Mouse (Mus musculus) spleen, adult 12 weeks (tissue): Measurements from ENCODE around the gene B3gnt3.
A peak's percentile ranks its signal among the peaks of the same experiment; 100 is the strongest.
"Not testable (repeated sequence)": the region's sequence is repeated elsewhere in the genome, so short reads cannot be mapped to it uniquely, and the experiment has no call there.

Experiments used
- DNase-seq: peaks from one replicate; pipeline ENCODE4 v3.0.0; 2022; ENCODE audit warnings: low spot score

B3gnt3 gene

GRCm38 (mm10) chr8:71711574-71711973 lies 10.0 kb upstream of the B3gnt3 start:
- no peak for DNase-seq

DNA sequence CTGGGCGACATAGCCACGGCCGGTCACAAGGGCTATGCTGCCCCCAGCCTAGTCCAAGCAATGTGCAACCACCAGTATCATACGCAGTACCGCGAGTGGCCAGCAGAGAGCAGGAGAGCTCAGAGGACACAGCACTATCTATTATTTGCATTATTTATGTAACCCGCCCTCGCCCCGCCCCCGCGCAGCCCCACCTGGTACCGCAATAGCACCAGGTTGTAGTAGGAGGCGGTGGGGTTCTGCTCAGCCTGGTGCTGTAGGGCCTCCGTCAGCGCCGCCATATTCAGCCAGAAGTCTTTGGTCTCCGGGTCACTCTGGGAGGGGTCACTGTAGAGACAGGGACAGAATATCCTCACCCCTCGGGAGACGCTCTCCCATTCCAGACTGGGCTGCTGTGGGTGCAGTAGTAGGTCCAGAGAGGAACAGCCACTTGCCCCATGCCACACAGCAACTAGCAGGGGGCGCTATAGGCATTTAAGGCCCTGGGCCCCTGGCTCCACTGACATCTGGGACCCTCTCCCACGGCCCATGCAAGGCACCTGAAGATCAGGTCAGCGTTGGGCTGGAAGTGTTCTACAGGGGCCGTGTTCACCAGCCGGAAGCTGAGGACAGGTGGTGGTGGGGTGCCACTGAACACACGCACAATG lies 8.3 kb upstream of the B3gnt3 start:
- DNase-seq: peak; percentile 72

GRCm38 (mm10) chr8:71709134-71709799 lies 7.7 kb upstream of the B3gnt3 start:
- DNase-seq: no peak

GRCm38 (mm10) chr8:71707874-71708273 lies 6.3 kb upstream of the B3gnt3 start:
- DNase-seq: peak; percentile 65

- DNase-seq: not testable (repeated sequence)
Observed at GRCm38 (mm10) chr8:71703400-71703799, 1.8 kb upstream of the B3gnt3 start.

- peak; percentile 56 for DNase-seq
Observed at GRCm38 (mm10) chr8:71702923-71703322, 1.3 kb upstream of the B3gnt3 start.

DNA sequence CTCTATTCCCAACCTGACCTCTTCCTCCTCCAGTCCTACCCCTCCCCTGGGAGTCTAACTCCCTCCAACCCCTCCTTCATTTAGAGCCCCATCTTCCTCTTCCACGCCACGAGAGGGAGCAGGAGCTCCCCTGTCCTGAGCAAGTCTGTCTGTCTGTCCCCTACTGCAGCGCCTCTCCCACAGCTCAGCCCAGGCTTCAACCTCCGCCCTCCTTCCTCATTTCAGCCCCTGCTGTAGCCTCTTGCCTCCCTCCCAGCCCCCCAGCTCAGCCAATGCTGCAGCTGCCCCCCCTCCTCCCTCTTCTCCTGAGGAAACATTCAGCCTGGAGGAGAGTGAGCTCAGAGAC lies 471 bp upstream of the B3gnt3 start:
- no peak for DNase-seq

GRCm38 (mm10) chr8:71700493-71701269 lies 908 bp downstream of the B3gnt3 start:
- no peak for DNase-seq

DNA sequence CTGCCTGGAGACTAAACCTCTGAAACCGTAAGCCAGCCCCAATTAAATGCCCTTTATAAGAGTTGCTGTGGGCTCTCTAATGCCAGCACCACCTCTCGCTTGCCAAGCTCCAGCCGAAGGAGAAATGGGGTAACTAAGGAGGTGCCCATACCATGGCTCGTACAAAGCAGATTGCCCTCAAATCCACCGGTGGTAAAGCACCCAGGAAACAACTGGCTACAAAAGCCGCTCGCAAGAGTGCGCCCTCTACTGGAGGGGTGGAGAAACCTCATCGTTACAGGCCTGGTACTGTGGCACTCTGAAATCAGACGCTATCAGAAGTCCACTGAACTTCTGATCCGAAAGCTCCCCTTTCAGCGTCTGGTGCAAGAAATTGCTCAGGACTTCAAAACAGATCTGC lies 6.1 kb downstream of the B3gnt3 start:
- DNase-seq: not testable (repeated sequence)

DNA sequence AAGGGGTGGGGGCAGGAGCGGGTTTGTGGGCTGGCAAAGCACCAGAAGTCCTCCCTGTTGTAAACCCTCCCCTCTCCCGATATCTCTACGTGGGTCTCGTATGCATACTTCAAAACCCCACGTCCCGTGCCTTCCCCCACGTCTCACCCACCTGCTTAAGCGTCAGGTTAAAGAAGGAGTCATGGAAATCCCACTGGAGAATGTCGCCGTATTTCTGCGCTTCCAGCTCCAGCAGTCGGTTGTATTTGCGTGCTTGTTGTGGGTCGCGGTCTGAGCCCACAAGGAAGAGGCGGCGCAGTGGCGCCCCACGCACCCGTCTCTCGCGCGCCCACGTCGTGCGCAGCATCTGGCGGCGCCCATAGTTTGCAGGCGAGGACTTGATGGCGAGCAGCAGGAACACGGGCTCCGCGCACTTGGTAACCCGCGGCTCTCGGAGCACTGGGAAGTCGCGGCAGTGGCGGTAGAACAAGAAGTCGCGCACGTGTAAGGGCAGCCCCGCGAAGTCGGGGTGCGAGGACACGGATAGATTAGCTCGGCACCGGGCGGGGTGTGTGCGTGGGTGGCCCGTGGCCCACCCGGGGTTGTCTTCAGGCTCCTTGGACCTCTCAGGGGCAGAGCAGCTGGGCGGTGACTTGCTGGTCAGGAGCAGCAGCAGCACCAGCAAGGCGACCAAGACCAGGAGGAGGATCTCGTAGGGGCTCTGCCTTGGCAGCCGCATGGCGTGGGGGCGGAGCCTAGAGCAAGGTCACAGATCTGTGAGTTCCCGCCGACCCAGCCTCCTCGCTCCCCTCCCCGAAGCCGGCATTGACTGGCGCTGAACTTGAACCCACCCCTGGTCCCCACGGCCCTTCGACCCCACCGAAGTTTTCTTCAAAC lies 8.2 kb downstream of the B3gnt3 start:
- DNase-seq: no peak

DNA sequence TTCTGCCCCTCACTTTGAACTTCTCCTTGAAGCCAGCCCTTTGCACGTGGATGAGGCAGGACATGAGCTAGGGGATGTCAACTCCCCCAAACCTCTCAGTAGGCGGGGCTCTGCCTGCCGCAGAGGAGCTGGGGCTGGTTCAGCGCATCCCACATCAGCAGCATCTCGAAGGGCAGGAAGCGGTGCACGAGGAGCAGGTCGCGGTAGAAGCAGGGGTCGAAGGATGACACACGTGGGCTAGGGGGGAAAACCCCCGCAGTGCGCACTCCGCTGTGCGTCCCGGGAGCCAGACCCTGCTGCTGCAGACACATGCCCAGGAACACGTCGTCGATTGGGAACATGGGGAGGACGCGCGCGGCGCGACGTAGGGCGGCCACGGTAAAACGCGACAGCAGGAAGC lies 9.1 kb downstream of the B3gnt3 start:
- DNase-seq: no peak

DNA sequence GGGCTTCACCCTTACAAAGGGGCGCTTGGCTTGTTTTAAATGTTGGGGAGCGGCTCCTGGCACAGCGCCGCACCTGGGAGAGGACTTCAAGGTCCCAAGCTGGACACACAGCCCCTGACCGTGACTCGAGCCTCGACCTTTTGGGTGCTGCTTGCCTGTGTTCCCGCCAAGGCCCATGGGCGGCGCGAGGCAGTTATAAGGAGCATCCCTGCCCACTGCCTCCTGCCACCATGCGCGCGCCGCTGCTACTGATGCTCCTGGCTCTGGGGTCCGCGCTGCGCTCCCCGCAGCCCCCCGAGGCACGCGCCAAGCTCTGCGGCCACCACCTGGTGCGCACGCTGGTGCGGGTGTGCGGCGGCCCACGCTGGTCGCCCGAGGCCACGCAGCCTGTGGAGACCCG lies 12.6 kb downstream of the B3gnt3 start, which contains the start of gene Insl3:
Gene Insl3 (plus strand): TSS at position 187 of the 400 bp plus-strand sequence.
- no peak for DNase-seq

GRCm38 (mm10) chr8:71687616-71688015 lies 14.0 kb downstream of the B3gnt3 start:
- DNase-seq: no peak

GRCm38 (mm10) chr8:71686143-71686734 lies 15.3 kb downstream of the B3gnt3 start:
- DNase-seq: no peak

- DNase-seq: no peak
Observed at GRCm38 (mm10) chr8:71685573-71685972, 16.0 kb downstream of the B3gnt3 start.

DNA sequence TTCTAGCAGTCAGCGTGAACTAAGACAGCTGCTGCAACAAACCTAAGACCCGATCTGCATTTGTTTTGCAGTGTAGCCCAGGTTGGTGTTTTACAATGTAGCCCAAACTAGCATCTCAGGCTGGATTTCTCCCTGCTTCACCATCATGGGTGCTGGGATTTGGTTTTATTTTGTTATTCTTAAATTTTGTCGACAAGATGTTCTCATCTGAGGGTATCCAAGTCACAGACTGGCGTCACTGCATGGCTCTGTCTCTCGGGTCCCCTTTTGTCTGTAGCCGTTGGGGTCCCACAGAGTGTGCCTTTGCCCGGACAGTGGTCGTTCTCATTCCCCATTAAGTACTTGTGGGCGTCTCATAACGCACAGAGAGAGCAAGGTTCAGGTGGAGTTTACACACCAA lies 16.9 kb downstream of the B3gnt3 start:
- no peak for DNase-seq

DNA sequence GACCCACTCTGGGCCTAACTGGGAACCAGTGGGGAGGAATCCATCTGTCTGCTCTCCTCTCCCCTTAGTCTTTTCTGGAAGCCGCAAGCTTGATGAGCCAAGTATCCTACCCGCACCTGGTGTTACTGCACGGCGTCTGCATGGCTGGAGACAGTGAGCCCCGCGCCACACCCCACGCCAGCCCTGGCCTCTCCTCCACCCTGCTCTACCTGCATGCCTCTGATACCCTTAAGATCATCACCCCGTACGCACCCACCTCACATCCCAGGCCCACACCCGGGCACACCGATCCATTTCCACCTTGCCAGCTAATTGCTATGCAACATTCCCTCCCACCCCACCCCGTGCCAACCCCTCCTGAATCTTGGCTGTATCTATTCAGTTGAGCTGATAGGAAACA lies 18.8 kb downstream of the B3gnt3 start:
- no peak for DNase-seq

GRCm38 (mm10) chr8:71681369-71681915 lies 20.1 kb downstream of the B3gnt3 start:
- no peak for DNase-seq

DNA sequence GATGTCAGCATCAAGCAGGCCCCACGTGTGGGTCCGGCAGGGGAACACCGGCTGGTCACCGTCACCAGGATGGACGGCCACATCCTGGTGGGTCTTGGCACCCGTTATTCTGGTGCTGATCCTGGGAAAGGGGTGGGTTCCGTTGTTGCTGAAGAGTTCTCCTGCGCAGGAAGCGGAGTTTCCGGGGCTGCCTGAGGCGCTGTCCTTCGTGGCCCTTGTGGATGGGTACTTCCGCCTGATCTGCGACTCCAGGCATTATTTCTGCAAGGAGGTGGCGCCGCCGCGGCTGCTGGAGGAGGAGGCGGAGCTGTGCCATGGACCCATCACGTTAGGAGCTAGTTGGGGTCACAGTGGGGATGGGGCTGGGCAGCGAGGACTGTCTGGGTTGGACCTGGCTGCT lies 21.1 kb downstream of the B3gnt3 start:
- no peak for DNase-seq

- no peak for DNase-seq
Observed at GRCm38 (mm10) chr8:71679550-71680168, 21.9 kb downstream of the B3gnt3 start.

DNA sequence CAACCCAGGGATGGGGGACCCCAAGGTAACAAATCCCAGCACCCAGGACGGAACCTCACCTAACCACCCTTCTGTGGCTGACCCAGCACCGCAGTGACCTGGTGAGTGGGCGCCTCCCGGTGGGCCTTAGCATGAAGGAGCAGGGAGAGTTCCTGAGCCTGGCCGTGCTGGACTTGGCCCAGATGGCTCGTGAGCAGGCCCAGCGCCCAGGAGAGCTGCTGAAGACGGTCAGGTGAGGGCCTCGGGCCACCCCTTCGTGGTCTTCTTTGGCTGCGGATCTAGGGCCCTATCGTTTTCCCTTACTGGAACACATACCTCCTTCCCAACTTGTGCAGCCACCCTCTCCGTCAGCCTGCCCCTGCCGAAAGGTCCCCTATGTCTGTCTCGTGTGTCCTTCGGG lies 22.5 kb downstream of the B3gnt3 start:
- DNase-seq: no peak
